Mouse (Mus musculus): Measurements from ENCODE around the gene Kif27.

DNA sequence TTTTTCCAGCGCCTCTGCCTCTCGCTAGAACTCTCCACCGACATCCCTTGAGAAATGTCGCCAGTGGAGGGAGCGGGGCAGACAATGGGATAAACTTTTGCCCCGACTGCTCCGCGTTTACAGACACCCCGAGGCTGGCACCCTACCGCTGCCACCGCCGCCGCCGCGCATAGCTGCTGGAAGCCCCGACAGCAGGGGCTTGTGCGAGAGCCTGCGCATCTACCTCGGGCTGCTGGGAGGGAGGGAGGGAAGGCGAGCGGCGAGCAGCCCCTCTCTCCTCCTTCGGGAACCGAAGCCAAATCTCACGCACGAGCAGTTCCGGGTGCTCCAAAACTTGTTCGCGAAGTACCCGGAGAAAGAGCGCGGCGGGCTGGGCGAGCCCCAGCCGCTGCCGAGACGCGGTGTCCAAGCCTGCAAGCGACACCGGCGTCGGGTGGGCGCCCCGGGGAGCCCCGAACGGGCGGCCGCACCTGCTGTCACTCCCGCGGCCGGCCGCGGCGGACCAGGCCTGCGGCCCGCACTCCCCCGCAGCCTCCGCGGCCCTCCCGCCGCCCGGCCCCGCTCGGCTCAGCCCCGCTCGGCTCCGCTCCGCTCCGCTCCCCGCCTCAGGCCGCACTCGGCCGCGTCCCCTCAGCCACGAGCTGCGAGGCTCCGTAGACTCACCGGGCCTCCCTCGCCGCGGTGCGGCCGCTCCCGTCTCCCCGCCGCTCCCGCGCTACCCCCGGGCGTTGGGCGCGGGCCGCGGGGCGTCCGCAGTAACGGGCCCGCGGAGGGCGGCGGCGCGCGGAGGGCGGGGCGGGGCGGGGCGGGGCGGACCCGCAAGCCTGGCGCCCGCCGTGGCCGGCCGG is 85.3 kb downstream of the Kif27 start:
- TF ChIP-seq CTCF (IDR thresholded peaks at IDR 0.05; ENCODE audit: extremely low read depth, insufficient read depth, insufficient read length, insufficient replicate concordance) (no peak), POLR2A (IDR thresholded peaks at IDR 0.05; ENCODE audit: low read depth, low read length) (no peak)
